Mouse (Mus musculus) stomach, embryonic 15.5 days (tissue): ENCODE measurements at regions not wholly inside any gene's neighbourhood (a gene's known extent, or its start where the extent isn't known, plus 50 kb on each side); places are given as distances from the start of the nearest gene placed in this dataset.

Source experiments
- ATAC-seq: fragments of 200-750 bp; cut with Nextera tagmentation; 2 replicates; pipeline ENCODE4 v1.8.0; 2017; ENCODE audit warnings: low read depth, moderate number of reproducible peaks, moderate TSS enrichment; ENCODE audit not compliant: insufficient read depth, low FRiP score
- H3K27ac ChIP-seq: fragments of 300-500 bp; sonication (generic); 2 replicates; pipeline ENCODE4 v1.5.1; 2015; ENCODE audit warnings: mild to moderate bottlenecking, inconsistent platforms
- H3K27me3 ChIP-seq: fragments of 300-500 bp; sonication (generic); replicated peaks from 2 replicates; pipeline ENCODE4 v1.6.1; 2015; ENCODE audit warnings: inconsistent platforms
- H3K36me3 ChIP-seq: fragments of 300-500 bp; sonication (generic); 2 replicates; pipeline ENCODE4 v1.6.1; 2015; ENCODE audit warnings: inconsistent platforms
- H3K4me1 ChIP-seq: fragments of 300-500 bp; sonication (generic); 2 replicates; pipeline ENCODE4 v1.6.1; 2015; ENCODE audit warnings: inconsistent platforms
- H3K4me2 ChIP-seq: fragments of 300-500 bp; sonication (generic); 2 replicates; pipeline ENCODE4 v1.6.1; 2015; ENCODE audit warnings: mild to moderate bottlenecking, inconsistent platforms
- H3K4me3 ChIP-seq: fragments of 300-500 bp; sonication (generic); replicated peaks from 2 replicates; pipeline ENCODE4 v1.5.1; 2015; ENCODE audit warnings: inconsistent platforms
- H3K9ac ChIP-seq: fragments of 300-500 bp; sonication (generic); 2 replicates; pipeline ENCODE4 v1.6.1; 2015; ENCODE audit warnings: inconsistent platforms
- H3K9me3 ChIP-seq: fragments of 300-500 bp; sonication (generic); 2 replicates; pipeline ENCODE4 v1.6.1; 2016; ENCODE audit warnings: inconsistent platforms
- WGBS: fragments of 180-500 bp; shearing (Covaris S2); methylation state at CpG from one replicate; pipeline ENCODE4 v1.1.7; 2015; 5-methylcytosine and 5-hydroxymethylcytosine counted together

DNA sequence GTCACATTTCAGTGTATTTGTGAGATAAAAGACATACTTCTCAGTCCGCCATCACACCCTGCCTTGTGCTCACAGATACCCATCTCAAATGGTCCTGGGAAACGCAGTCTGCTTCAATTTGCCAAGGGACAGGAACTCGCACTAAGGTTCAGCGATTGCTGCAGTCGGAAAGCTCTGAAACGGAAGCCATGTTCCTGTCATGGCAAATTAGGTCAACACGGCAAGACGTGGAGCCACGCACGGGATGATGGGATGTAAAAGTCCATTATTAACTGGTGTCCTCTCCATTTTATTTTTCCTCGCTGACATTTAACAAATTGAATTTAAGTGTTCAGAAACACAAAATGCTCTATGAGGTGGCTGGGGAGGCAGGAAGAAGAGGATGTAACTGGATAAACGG, 212.4 kb downstream of the Rpl36a-ps1 start:
- H3K4me2 ChIP-seq, result no peak overlapping the region
- no peaks in the 10 kb centered on the region for H3K4me1 ChIP-seq
- H3K27me3 ChIP-seq, result no peaks in the 10 kb centered on the region
- no peak overlapping the region for H3K9ac ChIP-seq
- no peaks in the 10 kb centered on the region for H3K9me3 ChIP-seq
- H3K27ac ChIP-seq, result no peak overlapping the region
- H3K4me3 ChIP-seq, result no peak overlapping the region
- 93% methylated on average over 12 of the region's 12 CpGs for WGBS
- no peak for ATAC-seq
- no peaks in the 10 kb centered on the region for H3K36me3 ChIP-seq

- whole genome bisulfite sequencing, result 75% methylated on average over 4 of the region's 4 CpGs
- ATAC-seq, result no peak
- no peaks in the 10 kb centered on the region for H3K9me3 ChIP-seq
These were observed 222.0 kb downstream of the Rpl36a-ps1 start for GRCm38 (mm10) chr14:98772080-98772479.

DNA sequence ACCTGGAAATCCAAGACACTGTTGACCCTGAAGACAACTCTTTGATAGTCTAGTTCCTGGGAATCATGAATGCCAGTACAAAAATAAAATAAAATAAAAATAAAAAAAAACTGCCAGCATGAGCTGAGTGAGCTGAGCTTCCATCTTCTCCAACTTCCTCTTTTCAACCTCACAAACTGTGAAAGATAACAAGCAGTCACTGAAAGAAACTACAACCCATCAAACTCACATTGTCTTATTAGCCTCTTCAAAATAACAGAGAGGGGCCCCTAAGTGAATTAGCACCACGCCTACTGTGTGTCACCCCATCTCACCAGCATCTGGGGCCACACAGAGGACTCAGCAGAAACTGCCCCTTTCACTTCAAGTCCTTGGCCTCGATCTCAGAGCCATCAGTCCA, 225.3 kb downstream of the Rpl36a-ps1 start:
- Histone ChIP-seq H3K9ac (no peak overlapping the region), H3K27me3 (no peaks in the 10 kb centered on the region), H3K4me1 (no peaks in the 10 kb centered on the region), H3K4me3 (no peak overlapping the region), H3K27ac (no peak overlapping the region), H3K9me3 (no peaks in the 10 kb centered on the region), H3K36me3 (no peaks in the 10 kb centered on the region), H3K4me2 (no peak overlapping the region)
- no peak for ATAC-seq
- 81% methylated on average over 2 of the region's 2 CpGs for WGBS

More at GRCm38 (mm10) chr14:98772080-98772479, 222.0 kb downstream of the Rpl36a-ps1 start:
- H3K4me3 ChIP-seq, result no peak overlapping the region
- H3K9ac ChIP-seq, result no peak overlapping the region
- no peak overlapping the region for H3K27ac ChIP-seq
- H3K4me2 ChIP-seq, result no peak overlapping the region
- H3K27me3 ChIP-seq, result no peaks in the 10 kb centered on the region
- H3K36me3 ChIP-seq, result no peaks in the 10 kb centered on the region
- H3K4me1 ChIP-seq, result no peaks in the 10 kb centered on the region

DNA sequence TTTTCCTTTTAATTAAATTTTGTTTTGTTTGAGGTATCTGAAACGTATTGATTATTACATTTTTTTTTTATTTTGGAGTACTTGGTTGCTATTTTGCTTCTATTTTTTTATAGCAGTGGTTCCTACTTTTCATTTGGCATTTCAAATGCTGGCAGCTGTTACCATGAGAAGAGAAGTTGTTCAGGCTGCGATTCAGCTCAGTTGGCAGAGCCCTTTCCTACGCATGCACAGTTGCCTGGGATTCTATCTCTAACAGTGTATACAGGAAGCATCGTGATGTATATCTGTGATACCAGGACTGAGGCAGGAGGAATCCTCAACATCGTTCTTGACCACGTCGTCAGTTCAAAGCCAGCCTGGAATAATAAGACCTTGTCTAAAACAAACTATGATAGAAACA, 226.6 kb downstream of the Rpl36a-ps1 start:
- WGBS, result 87% methylated on average over 7 of the region's 7 CpGs
- Histone ChIP-seq H3K27ac (no peak overlapping the region), H3K27me3 (no peaks in the 10 kb centered on the region), H3K4me1 (no peaks in the 10 kb centered on the region), H3K4me2 (no peak overlapping the region), H3K4me3 (no peak overlapping the region), H3K9ac (no peak overlapping the region), H3K36me3 (no peaks in the 10 kb centered on the region), H3K9me3 (no peaks in the 10 kb centered on the region)
- ATAC-seq, result no peak

DNA sequence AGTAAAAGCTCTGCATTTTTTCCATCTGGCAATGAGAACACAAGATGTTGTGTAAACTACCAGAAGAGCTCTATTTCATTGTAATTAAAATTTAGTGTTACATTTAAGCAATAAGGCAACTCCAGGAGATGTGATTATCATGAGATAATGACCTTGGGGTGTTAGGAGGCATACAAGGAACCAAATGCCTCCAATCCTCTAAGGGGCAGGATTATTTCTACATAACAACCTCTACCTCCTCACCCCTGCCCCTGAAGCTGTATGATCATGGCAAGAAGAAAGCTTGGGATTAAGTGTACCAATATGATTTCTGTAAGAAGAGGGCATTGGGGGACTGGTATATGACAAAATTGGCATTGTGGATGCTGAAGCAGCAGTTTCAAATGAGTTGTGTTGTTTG, 228.8 kb downstream of the Rpl36a-ps1 start:
- ATAC-seq, result no peak
- H3K9me3 ChIP-seq, result no peaks in the 10 kb centered on the region
- H3K27ac ChIP-seq, result no peak overlapping the region
- no peak overlapping the region for H3K4me2 ChIP-seq
- H3K9ac ChIP-seq, result no peak overlapping the region
- H3K4me3 ChIP-seq, result no peak overlapping the region
- no peaks in the 10 kb centered on the region for H3K27me3 ChIP-seq
- H3K4me1 ChIP-seq, result no peaks in the 10 kb centered on the region
- no peaks in the 10 kb centered on the region for H3K36me3 ChIP-seq

DNA sequence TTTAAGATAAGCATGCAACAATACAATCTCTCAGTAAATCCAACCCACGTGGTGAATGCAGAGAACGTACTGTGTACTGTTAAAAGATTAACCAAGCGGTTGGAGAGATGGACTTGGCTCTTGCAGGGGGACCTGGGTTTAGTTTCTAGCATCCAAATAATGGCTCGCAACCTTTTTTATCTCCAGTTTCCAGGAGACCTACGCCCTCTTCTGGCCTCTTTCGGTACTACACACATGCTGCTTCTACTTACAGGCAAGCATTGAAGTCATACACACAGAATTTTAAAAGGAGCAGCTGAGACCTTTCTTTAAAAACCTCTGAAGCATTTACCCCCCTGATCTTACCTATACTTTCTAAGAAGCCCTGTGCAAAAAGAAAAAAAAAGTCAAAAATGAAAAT, 243.4 kb downstream of the Rpl36a-ps1 start:
- Histone ChIP-seq H3K4me1 (no peaks in the 10 kb centered on the region), H3K9me3 (no peaks in the 10 kb centered on the region), H3K27me3 (no peaks in the 10 kb centered on the region), H3K9ac (no peak overlapping the region), H3K4me3 (no peak overlapping the region), H3K27ac (no peak overlapping the region), H3K4me2 (no peak overlapping the region), H3K36me3 (no peaks in the 10 kb centered on the region)
- no peak for ATAC-seq
- WGBS, result 86% methylated on average over 6 of the region's 6 CpGs

- H3K36me3 ChIP-seq, result no peaks in the 10 kb centered on the region
- ATAC-seq, result no peak
- H3K9me3 ChIP-seq, result no peaks in the 10 kb centered on the region
- H3K9ac ChIP-seq, result no peak overlapping the region
- no peak overlapping the region for H3K4me3 ChIP-seq
- H3K27ac ChIP-seq, result no peak overlapping the region
- no peak overlapping the region for H3K4me2 ChIP-seq
- H3K4me1 ChIP-seq, result no peaks in the 10 kb centered on the region
- H3K27me3 ChIP-seq, result no peaks in the 10 kb centered on the region
- WGBS, result 60% methylated on average over 14 of the region's 14 CpGs
These were observed 244.8 kb downstream of the Rpl36a-ps1 start for GRCm38 (mm10) chr14:98749086-98750027.

- Histone ChIP-seq H3K27ac (no peak overlapping the region), H3K9ac (no peak overlapping the region), H3K4me2 (0 out of 2 replicates have a peak overlapping the region, but pooled peaks have one; percentile 21), H3K4me3 (no peak overlapping the region), H3K9me3 (no peaks in the 10 kb centered on the region), H3K27me3 (no peaks in the 10 kb centered on the region), H3K36me3 (no peaks in the 10 kb centered on the region), H3K4me1 (no peaks in the 10 kb centered on the region)
- no peak for ATAC-seq
- 37% methylated on average over 16 of the region's 16 CpGs for WGBS
These were observed 246.9 kb downstream of the Rpl36a-ps1 start for GRCm38 (mm10) chr14:98747159-98747775.

DNA sequence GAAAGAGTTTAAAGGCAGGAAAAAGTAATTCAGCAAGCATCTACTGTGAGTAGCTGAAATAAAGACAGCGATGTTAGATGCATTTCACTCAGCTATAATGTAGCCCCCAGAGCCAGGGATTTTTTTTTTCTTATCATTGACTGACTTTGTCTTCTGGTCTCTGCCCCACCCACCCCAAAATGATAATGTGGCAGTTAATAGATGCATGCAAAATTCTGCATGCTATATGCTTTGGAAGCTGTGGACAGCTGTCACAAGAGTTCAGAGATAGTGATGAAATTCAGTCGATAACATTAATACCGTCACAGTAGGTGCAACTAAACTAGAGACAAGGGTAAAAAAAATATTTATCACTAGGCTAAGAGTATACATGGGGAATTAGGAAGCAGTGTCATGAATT, 263.7 kb downstream of the Rpl36a-ps1 start:
- no peak for ATAC-seq
- WGBS, result 91% methylated on average over 3 of the region's 3 CpGs

DNA sequence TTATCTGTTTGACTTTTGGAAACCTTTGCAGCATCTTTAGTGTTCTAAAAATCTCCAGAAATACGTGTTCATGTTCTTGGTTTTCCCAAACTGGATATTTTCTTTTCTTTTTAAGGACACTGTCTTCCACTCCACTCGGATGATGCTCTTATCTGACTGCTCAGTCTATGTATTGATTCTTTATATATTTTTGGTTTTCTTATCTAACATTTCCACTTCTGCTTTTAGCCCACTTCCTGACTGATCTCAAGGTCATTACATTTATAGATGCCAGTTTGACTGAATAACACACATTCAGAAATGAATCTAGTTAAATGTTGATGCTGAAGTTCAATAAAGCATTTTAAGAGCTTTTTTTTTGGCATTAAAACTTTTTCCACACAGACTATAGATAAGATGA, 265.3 kb downstream of the Rpl36a-ps1 start:
- H3K27me3 ChIP-seq, result no peaks in the 10 kb centered on the region
- no peak overlapping the region for H3K9ac ChIP-seq
- WGBS, result 57% methylated on average over 2 of the region's 2 CpGs
- no peaks in the 10 kb centered on the region for H3K4me1 ChIP-seq
- no peak overlapping the region for H3K4me2 ChIP-seq
- no peaks in the 10 kb centered on the region for H3K9me3 ChIP-seq
- H3K4me3 ChIP-seq, result no peak overlapping the region
- no peak overlapping the region for H3K27ac ChIP-seq
- no peaks in the 10 kb centered on the region for H3K36me3 ChIP-seq
- no peak for ATAC-seq

More for the DNA sequence above, 263.7 kb downstream of the Rpl36a-ps1 start:
- H3K4me3 ChIP-seq, result no peak overlapping the region
- H3K4me1 ChIP-seq, result no peaks in the 10 kb centered on the region
- no peak overlapping the region for H3K9ac ChIP-seq
- H3K27me3 ChIP-seq, result no peaks in the 10 kb centered on the region
- H3K27ac ChIP-seq, result no peak overlapping the region
- no peaks in the 10 kb centered on the region for H3K36me3 ChIP-seq
- no peaks in the 10 kb centered on the region for H3K9me3 ChIP-seq
- no peak overlapping the region for H3K4me2 ChIP-seq

DNA sequence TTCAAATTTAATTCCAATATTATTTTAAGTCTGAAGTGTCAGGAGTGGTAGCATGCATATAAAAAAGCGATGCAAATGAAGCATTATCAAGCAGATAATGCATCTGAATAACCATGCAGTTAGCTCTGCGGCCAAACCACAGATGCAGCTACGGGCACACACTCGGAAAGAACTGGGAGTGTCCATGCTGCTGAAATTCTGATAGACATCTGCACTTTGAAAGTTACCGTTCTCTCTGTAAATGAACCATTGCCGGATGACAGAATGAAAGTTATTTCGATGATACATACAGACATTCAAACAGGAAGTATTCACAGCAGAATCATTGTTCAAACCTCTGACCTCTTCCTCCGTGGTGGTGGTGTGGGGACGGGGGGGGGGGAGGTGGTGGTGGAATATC, 271.6 kb downstream of the Rpl36a-ps1 start:
- 67% methylated on average over 9 of the region's 9 CpGs for WGBS
- H3K27me3 ChIP-seq, result no peaks in the 10 kb centered on the region
- no peaks in the 10 kb centered on the region for H3K36me3 ChIP-seq
- H3K4me3 ChIP-seq, result no peak overlapping the region
- H3K4me1 ChIP-seq, result no peaks in the 10 kb centered on the region
- H3K4me2 ChIP-seq, result no peak overlapping the region
- no peak for ATAC-seq
- H3K9me3 ChIP-seq, result no peaks in the 10 kb centered on the region
- H3K9ac ChIP-seq, result no peak overlapping the region
- no peak overlapping the region for H3K27ac ChIP-seq

DNA sequence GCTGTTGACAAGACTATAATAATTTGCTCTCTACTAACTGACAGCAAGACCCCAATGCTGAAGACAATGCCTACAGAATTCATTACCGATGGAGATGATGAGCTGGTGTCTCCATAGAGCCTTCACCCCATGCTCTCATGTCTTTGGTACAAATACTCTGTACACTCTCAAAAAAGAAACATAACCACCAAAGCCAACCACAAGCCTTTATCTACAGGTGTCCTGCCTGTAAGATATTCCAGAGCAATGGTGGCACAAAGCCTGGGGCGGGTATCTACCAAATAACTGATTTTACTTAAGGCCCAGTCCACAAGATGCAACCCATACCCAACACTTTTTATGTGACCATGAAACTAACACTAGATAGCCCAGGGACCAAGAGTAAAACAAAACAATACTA, 273.1 kb downstream of the Rpl36a-ps1 start:
- no peak overlapping the region for H3K9ac ChIP-seq
- H3K9me3 ChIP-seq, result no peaks in the 10 kb centered on the region
- no peaks in the 10 kb centered on the region for H3K27me3 ChIP-seq
- ATAC-seq, result no peak
- 93% methylated on average over 2 of the region's 2 CpGs for WGBS
- H3K4me1 ChIP-seq, result no peaks in the 10 kb centered on the region
- H3K27ac ChIP-seq, result no peak overlapping the region
- no peak overlapping the region for H3K4me2 ChIP-seq
- H3K4me3 ChIP-seq, result no peak overlapping the region
- no peaks in the 10 kb centered on the region for H3K36me3 ChIP-seq
